Mouse (Mus musculus): Measurements from ENCODE around the gene Lin52. TPM values are rescaled to one million over a fixed set of nuclear protein-coding genes. Genes with fewer than 3 reads are reported as not detected.

Gene Lin52
- polyA plus RNA-seq, 3 experiments from 2014 or later, result 25.6 to 29.4 (median 25.6) TPM

Other genes with a start within 250 kb of the Lin52 start
- gene Elmsan1, start 232.5 kb upstream of the Lin52 start, polyA plus RNA-seq (2017; shearing (Covaris generic)), result 1 to 10 TPM; 3.9 to 9.5 (median 7.2) TPM
- gene Ptgr2, start 166.2 kb upstream of the Lin52 start, polyA plus RNA-seq (2017; shearing (Covaris generic)), result 10 to 100 TPM; 39.1 to 48.8 (median 47.6) TPM
- 10 to 100 TPM; 48.6 to 67.0 (median 55.4) TPM for gene Zfp410, start 134.6 kb upstream of the Lin52 start, polyA plus RNA-seq (2017; shearing (Covaris generic))
- gene Coq6, start 89.8 kb upstream of the Lin52 start, polyA plus RNA-seq (2017; shearing (Covaris generic)), result 10 to 100 TPM; 18.4 to 22.7 (median 19.4) TPM
- 1 to 10 TPM in 1 of 3 experiments, under 1 TPM in 2; 0.30 to 1.3 (median 0.43) TPM for gene Fam161b, start 89.6 kb upstream of the Lin52 start, polyA plus RNA-seq (2017; shearing (Covaris generic))
- 10 to 100 TPM; 22.4 to 28.4 (median 24.5) TPM for gene Entpd5, start 42.4 kb upstream of the Lin52 start, polyA plus RNA-seq (2017; shearing (Covaris generic))
- under 1 TPM; 0.30 to 0.69 (median 0.60) TPM for gene Bbof1, start 42.4 kb upstream of the Lin52 start, polyA plus RNA-seq (2017; shearing (Covaris generic))
- 10 to 100 TPM; 31.0 to 35.6 (median 31.9) TPM for gene Rnf113a2, start 34.2 kb upstream of the Lin52 start, polyA plus RNA-seq (2017; shearing (Covaris generic))
- 10 to 100 TPM in 2 of 3 experiments, 1 to 10 TPM in 1; 3.9 to 17.8 (median 16.4) TPM for gene Aldh6a1, start 418 bp upstream of the Lin52 start, polyA plus RNA-seq (2017; shearing (Covaris generic))
- gene Vsx2, start 118.3 kb downstream of the Lin52 start, polyA plus RNA-seq (2017; shearing (Covaris generic)), result not detected
- 10 to 100 TPM in 2 of 3 experiments, 1 to 10 TPM in 1; 7.1 to 11.4 (median 11.1) TPM for gene Abcd4, start 166.0 kb downstream of the Lin52 start, polyA plus RNA-seq (2017; shearing (Covaris generic))
- gene Vrtn, start 189.6 kb downstream of the Lin52 start, polyA plus RNA-seq (2017; shearing (Covaris generic)), result not detected
- not detected for gene Syndig1l, start 247.4 kb downstream of the Lin52 start, polyA plus RNA-seq (2017; shearing (Covaris generic))